Mouse (Mus musculus): ENCODE data around the gene Cux2.

DNA sequence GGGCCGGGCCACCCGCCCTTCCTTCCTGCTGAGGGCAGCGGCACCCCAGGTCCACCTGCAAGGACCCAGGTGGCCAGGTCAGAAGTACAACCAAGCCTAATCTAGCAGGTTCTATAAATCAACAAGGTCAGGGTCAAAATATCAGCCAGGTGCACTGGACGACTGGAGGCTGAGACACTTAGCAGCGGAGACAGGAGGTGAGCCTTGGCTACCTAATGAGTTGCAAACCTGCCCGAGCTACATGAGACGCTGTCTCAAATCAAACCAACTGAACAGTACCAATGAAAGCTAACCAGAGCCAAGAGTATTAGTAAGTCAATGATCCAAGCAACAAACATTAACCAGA is 210.8 kb downstream of the Cux2 start:
- TF ChIP-seq GATA2 (IDR thresholded peaks at IDR 0.05; ENCODE audit: borderline replicate concordance, low read depth, low read length), result no peak
- TF ChIP-seq CTCF (IDR thresholded peaks at IDR 0.05; ENCODE audit: low read depth, low read length), result no peak
- TF ChIP-seq GATA1 (IDR thresholded peaks at IDR 0.05; ENCODE audit: borderline replicate concordance, low read length), result no peak

Data from G1E (cell line).